Mouse (Mus musculus): ENCODE results near the gene Gm2174. TPM values are rescaled to one million over a fixed set of nuclear protein-coding genes. Genes with fewer than 3 reads are reported as not detected.

Gene Gm2174
- total RNA-seq (2021): not detected
- long read RNA-seq: 0 reads

GRCm38 (mm10) chrX:56447524-56448015 lies at the start of gene Gm2174:
Gm2174 (plus strand) TSS chrX:56447965.
- no peak for DNase-seq (ENCODE audit: low spot score in 2 of 2)

DNA sequence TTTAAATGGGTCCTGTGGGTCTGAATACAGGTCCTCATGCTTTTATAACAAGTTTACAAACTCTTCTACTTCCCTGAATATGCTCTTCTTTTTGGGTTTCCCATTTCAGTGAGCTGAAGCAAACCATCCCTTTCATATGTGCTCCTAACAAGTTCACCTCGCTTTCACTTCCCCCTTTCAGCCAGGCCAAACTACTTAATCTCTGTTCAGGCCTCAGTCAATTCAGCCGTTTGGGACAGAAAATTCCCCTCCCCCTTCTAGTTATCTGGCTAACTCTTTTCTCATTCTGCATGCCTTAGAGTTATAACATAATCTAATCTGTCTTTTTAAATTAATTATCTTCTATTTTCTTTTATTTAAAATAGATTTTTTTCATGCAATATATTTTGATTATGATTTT lies 43.1 kb upstream of the Gm2174 start:
- no peak for DNase-seq (ENCODE audit: low spot score in 2 of 2)

- no peak for DNase-seq (ENCODE audit: low spot score in 2 of 2)
Measured at GRCm38 (mm10) chrX:56405482-56405881, 42.3 kb upstream of the Gm2174 start.

GRCm38 (mm10) chrX:56406128-56406527 lies 41.6 kb upstream of the Gm2174 start:
- DNase-seq (ENCODE audit: low spot score in 2 of 2): no peak

DNA sequence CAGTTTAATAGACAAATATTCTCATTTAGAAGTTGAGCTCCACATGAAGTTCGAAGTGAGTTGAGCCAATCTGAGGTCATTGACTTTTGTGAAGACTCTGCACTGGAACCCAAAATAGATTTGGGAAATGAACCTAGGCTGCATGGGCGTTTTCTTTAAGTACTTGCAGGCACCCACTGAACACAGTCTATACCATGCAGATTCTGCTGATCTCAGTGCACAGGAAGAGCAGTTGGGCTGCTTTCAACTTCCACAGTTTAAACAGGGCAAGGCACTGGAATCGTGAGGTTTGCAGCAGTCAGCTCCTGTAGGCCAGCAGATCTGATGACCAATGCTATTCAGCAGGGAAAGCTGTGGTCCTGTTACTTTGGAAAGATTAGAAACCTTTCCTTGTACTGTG lies 31.5 kb upstream of the Gm2174 start:
- no peak for DNase-seq (ENCODE audit: low spot score in 2 of 2)

DNA sequence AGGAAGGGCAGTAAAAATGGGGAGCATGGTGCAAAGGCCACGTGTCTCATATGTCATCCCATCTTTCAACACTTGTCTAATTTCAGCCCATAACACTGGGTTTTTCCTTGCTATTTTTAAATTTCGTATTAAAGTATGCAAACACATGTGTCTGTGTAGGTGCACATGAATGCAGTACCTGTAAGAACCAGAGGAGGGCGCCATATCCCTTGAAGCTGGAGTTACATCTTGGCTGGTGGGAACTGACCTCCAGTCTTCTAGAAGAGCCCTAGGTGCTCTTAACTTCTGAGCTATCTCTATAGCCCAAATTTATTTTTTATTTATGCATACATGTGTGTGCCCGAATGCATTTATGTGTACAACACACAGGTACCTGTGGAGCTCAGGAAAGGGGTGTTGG lies 30.2 kb upstream of the Gm2174 start:
- no peak for DNase-seq (ENCODE audit: low spot score in 2 of 2)

DNA sequence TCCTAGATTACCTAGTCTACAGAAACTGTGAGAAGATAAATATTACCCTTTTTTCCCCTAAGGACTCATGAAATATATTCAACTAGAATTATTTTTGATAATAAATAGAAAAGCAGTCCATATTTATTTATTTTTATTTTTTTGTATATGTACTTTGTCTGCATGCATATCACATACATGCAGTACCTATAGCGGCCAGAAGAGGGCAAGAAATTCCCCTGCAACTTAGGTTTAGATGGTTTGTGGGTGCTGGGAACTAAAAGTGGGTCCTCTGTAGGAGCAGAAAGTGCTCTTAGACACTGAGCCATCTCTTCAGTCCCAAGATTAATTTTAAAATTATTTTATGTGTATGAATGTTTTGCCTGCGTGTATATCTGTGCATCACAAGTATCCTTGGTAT lies 17.2 kb upstream of the Gm2174 start:
- DNase-seq (ENCODE audit: low spot score in 2 of 2): no peak

GRCm38 (mm10) chrX:56435758-56436283 lies 11.9 kb upstream of the Gm2174 start:
- DNase-seq (ENCODE audit: low spot score in 2 of 2): no peak

GRCm38 (mm10) chrX:56446487-56447428 lies 1.0 kb upstream of the Gm2174 start:
- no peak for DNase-seq (ENCODE audit: low spot score in 2 of 2)

DNA sequence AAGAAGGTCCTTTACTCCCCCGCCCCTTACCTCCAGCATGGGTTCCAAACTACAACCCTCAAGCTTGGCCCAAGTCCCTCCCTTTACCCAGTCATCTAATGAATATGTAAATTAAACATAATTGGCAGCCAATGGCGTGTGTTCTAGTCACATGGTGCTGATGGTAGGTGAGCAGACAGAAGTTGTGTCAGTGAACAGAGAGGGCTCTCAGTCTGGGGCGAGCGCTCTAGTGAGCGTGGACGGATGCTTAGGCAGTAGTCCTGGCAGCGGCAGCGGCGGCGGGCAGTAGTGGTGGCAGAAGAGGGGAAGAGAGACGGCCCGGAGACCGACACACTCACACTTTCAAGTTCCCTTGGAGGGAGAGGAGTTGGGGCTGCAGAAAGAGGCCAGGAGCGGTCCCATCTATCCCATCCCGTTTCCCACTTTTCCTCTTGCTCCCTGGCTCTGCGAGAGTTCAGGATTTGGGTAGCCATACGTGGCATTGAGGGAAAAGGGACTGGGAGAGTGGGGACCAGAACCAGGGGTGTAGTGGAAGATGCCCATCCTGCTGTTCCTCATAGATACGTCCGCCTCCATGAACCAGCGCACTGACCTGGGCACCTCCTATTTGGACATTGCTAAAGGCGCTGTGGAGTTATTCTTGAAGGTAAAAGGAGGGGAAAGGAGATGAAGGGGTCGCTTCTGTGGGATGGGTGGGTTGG lies 7.1 kb downstream of the Gm2174 start, which contains the start of gene Ints6l:
Gene Ints6l, plus strand, starts transcription at position 187 of the 701 bp plus-strand sequence.
- peak; percentile 51 to 70 for DNase-seq (ENCODE audit: low spot score in 2 of 2)

- peak; percentile 76 to 84 for DNase-seq (ENCODE audit: low spot score in 2 of 2)
Measured at GRCm38 (mm10) chrX:56455372-56456246, 7.8 kb downstream of the Gm2174 start.

DNA sequence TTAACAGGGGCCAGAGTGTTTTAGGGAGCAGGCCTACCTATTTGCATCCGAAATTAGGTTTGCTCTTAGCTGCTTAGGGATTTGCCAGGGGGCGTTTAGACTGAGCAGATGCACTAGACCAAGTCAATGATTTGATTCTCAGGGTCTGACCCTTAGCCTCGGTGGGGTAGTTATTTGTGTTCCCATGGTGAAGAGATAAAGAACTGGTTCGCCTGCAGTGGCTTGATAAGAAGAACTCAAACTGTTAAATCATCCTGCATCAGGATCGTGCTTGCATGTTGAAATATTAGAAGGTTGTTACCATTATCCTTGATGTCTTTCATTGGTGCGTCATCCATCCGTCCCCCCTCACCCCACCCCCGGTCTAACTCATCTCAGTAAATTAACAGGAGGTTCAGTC lies 8.6 kb downstream of the Gm2174 start:
- peak in 1 of 2 experiments; percentile 18 for DNase-seq (ENCODE audit: low spot score in 2 of 2)

DNA sequence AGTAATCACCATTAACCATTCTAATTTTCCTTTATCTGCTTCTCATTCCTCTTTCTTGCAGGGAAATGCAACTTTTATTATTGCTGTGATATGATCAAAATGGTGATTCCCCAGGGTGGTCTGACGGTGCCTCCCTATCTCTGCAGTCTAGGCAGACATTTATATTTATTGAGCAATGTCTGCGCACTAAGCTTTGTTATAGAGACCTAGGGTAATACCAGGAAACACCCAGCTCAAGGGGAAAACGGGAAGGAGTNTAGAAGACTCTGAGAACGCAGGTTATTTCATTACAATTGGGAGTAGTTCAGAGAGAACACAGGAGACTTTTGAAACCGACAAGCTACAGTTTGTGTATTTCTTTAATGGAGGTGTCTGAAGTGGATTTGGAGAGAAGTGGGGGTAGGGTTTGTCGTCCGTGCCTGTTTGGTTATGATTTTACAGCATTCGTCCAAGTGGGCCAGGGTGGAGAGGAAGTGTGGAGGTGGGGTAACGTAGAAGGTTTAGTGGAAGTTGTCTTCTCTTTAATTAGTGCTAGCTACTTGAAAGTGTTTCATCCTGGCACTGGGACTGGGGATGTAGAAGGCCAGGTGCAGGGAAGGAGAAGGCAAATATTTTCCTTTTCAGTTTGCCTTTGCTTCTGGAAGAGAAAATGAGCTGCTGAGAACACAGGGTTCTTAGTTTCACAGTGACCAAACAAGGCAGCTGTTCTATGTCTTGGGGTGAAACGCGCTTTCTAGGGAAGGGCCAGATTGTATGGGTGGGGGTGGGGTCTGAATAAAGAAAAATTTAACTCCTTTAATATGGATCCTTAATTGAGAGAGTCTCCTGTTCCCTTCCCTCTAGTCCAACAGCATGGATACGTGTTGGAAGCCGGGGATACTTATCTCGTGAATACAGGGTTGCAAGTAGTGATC lies 14.5 kb downstream of the Gm2174 start:
- DNase-seq (ENCODE audit: low spot score in 2 of 2): no peak

GRCm38 (mm10) chrX:56464906-56465305 lies 17.1 kb downstream of the Gm2174 start:
- DNase-seq (ENCODE audit: low spot score in 2 of 2): no peak

GRCm38 (mm10) chrX:56467688-56468087 lies 19.9 kb downstream of the Gm2174 start:
- no peak for DNase-seq (ENCODE audit: low spot score in 2 of 2)

GRCm38 (mm10) chrX:56468422-56468821 lies 20.7 kb downstream of the Gm2174 start:
- no peak for DNase-seq (ENCODE audit: low spot score in 2 of 2)

DNA sequence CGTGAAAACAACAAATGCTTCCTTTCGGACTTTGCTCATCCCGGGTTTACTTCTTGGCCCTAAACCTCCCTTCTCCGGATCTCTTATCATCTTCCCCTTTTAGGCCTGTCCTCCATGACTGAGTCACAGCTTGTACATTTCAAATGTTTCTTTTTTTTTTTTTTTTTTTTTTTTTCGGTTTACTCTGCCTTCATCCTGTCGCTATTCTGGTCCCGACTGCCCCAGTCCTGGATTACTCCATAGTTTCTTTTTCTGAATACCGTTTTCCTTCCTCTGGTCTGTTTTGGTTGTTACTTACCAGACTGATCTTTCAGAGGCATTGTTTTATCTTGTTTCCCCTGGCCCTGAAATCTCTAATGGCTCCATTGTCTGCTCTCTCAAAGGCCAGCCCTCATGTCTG lies 26.3 kb downstream of the Gm2174 start:
- no peak for DNase-seq (ENCODE audit: low spot score in 2 of 2)

DNA sequence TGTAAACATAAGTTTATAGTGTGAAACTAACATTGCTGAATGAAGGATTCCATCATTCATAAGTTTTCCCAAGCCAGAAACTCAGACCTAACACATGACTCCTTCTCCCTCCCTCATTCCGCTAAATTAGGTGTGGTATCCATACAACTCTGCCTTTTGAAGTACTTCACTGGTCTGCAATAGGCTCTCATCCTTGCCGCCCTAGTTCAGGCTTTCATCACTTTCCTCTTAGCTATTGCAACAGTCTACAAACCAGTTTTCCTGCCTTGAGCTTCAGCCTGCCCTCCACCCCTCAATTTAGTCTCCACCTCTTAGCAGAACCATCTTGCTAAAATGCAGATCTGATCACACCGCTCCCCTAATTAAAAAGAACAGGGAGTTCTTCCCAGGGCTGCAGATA lies 29.8 kb downstream of the Gm2174 start:
- DNase-seq (ENCODE audit: low spot score in 2 of 2): no peak

DNA sequence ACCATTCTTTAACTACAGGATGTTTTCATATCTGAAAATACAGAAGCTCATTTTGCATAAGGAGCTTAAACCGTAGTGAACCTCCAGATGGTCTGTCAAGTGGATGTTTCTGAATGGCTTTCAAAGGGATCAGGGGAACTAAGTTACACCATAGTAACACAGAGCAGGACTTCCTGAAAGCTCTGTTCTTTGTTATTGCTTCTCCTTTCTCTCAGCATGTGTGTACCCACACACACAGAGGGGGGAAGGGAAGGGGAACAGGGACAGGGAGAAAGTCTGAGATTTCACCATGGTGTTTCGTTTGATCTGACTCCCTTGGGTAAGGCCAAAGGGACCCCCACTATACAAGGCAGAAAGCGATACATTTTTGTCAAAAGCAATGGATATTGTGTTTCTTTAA lies 34.1 kb downstream of the Gm2174 start:
- DNase-seq (ENCODE audit: low spot score in 2 of 2): no peak

GRCm38 (mm10) chrX:56489758-56490157 lies 42.0 kb downstream of the Gm2174 start:
- peak; percentile 80 to 81 for DNase-seq (ENCODE audit: low spot score in 2 of 2)
